Mouse (Mus musculus) stomach, embryonic 16.5 days (tissue): ENCODE measurements at regions not wholly inside any gene's neighbourhood (a gene's known extent, or its start where the extent isn't known, plus 50 kb on each side); places are given as distances from the start of the nearest gene placed in this dataset.

ENCODE experiments used
- ATAC-seq: fragments of 200-750 bp; cut with Nextera tagmentation; 2 replicates; pipeline ENCODE4 v1.8.0; 2017; ENCODE audit warnings: moderate number of reproducible peaks, moderate TSS enrichment; ENCODE audit not compliant: insufficient read depth, low FRiP score
- H3K27ac ChIP-seq: fragments of 300-500 bp; sonication (generic); 2 replicates; pipeline ENCODE4 v1.5.1; 2014; ENCODE audit warnings: low read length
- H3K27me3 ChIP-seq: fragments of 300-500 bp; sonication (generic); 2 replicates; pipeline ENCODE4 v1.6.1; 2014; ENCODE audit warnings: low read length, control low read depth, mixed read lengths; ENCODE audit not compliant: control insufficient read depth, insufficient read depth
- H3K36me3 ChIP-seq: fragments of 300-500 bp; sonication (generic); 2 replicates; pipeline ENCODE4 v1.6.1; 2014; ENCODE audit warnings: low read length; ENCODE audit not compliant: control insufficient read depth, insufficient read depth
- H3K4me1 ChIP-seq: fragments of 300-500 bp; sonication (generic); 2 replicates; pipeline ENCODE4 v1.6.1; 2014; ENCODE audit warnings: low read length, control low read depth, mixed read lengths; ENCODE audit not compliant: control insufficient read depth, insufficient read depth
- H3K4me2 ChIP-seq: fragments of 300-500 bp; sonication (generic); 2 replicates; pipeline ENCODE4 v1.6.1; 2014; ENCODE audit warnings: low read depth, low read length, mixed read lengths
- H3K4me3 ChIP-seq: fragments of 300-500 bp; sonication (generic); replicated peaks from 2 replicates; pipeline ENCODE4 v1.5.1; 2014; ENCODE audit warnings: mild to moderate bottlenecking, low read length
- H3K9ac ChIP-seq: fragments of 300-500 bp; sonication (generic); 2 replicates; pipeline ENCODE4 v1.6.1; 2014; ENCODE audit warnings: low read length
- H3K9me3 ChIP-seq: fragments of 300-500 bp; sonication (generic); replicated peaks from 2 replicates; pipeline ENCODE4 v1.6.1; 2016; ENCODE audit warnings: low read length, control low read depth; ENCODE audit not compliant: control insufficient read depth
- WGBS: fragments of 180-500 bp; shearing (Covaris S2); extraction: QIAGEN DNeasy Blood & Tissue Kit; methylation state at CpG from one replicate; pipeline ENCODE4 v1.1.7; 2014; 5-methylcytosine and 5-hydroxymethylcytosine counted together

DNA sequence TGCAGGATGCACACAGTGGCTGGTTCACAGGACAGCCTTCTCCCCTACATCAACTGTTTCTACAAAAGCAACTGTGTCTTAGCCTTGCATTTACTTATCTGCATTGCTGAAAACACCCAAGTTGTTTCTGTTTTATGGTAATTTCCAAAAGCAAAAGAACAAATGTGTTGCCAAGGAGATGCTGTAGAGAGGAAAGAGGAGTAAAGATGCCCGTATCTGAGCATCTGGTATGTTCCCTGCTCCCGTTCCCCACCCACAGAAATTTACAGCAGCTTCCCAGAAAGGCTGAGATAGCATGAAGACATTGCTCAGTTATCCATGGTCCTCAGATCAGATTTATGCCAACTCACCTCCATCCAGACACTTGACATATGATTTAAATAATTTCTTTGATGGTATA is 104.5 kb upstream of the Npy2r start:
- no peaks in the 10 kb centered on the region for H3K27me3 ChIP-seq
- H3K4me1 ChIP-seq: no peaks in the 10 kb centered on the region
- ATAC-seq: no peak
- no peak overlapping the region for H3K27ac ChIP-seq
- no peak overlapping the region for H3K9ac ChIP-seq
- no peak overlapping the region for H3K4me3 ChIP-seq
- H3K36me3 ChIP-seq: no peaks in the 10 kb centered on the region
- H3K4me2 ChIP-seq: no peak overlapping the region
- no peaks in the 10 kb centered on the region for H3K9me3 ChIP-seq
- WGBS: 74% methylated on average over 2 of the region's 2 CpGs

DNA sequence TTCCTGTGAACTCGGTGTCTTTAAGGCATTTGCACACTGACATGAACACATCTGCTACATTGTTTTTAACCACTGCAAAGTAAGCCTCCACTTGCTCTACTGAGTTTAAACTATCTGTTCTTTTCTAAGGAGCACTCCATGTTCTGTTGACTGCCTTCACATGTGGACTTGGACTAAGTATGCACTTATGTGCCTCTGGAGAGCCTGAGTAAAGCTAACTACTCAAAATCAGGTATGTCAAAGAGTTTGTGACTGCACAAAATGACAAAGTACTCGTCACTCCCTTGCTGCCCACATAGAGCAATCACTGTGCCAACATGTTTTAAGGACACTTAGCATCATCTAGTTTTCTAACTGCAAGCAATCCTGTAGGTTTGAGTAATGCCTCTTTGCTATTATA is 92.2 kb upstream of the Npy2r start:
- Histone ChIP-seq H3K27me3 (no peaks in the 10 kb centered on the region), H3K36me3 (no peaks in the 10 kb centered on the region), H3K27ac (no peak overlapping the region), H3K9me3 (no peaks in the 10 kb centered on the region), H3K4me3 (no peak overlapping the region), H3K4me1 (no peaks in the 10 kb centered on the region), H3K9ac (no peak overlapping the region), H3K4me2 (no peak overlapping the region)
- WGBS: 77% methylated on average over 2 of the region's 2 CpGs
- ATAC-seq: no peak

DNA sequence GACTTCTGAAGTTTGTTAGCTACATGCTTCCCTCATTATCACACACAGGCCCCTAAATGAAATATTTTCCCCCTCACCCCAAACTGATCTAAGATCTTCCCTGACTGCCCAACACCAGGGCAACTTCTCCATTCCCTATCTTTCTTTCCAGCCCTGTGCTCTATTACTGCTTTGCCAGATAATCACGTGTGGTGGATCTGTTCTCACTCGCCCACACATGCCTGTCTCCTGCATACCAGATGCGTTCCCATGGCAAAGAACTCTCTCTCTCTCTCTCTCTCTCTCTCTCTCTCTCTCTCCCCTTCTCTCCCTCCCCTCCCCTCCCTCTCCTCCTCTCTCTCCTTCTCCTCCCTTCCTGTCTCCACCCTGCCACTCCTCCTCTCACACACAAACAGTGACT is 88.8 kb upstream of the Npy2r start:
- Histone ChIP-seq H3K27me3 (no peaks in the 10 kb centered on the region), H3K36me3 (no peaks in the 10 kb centered on the region), H3K9ac (no peak overlapping the region), H3K27ac (no peak overlapping the region), H3K4me2 (no peak overlapping the region), H3K4me3 (no peak overlapping the region), H3K9me3 (no peaks in the 10 kb centered on the region), H3K4me1 (no peaks in the 10 kb centered on the region)
- 36% methylated on average over 3 of the region's 3 CpGs for WGBS
- ATAC-seq: no peak

- H3K4me2 ChIP-seq: no peak overlapping the region
- no peaks in the 10 kb centered on the region for H3K4me1 ChIP-seq
- H3K27ac ChIP-seq: no peak overlapping the region
- H3K9me3 ChIP-seq: no peaks in the 10 kb centered on the region
- H3K4me3 ChIP-seq: no peak overlapping the region
- H3K9ac ChIP-seq: no peak overlapping the region
- no peaks in the 10 kb centered on the region for H3K27me3 ChIP-seq
- 71% methylated on average over 3 of the region's 3 CpGs for WGBS
- no peaks in the 10 kb centered on the region for H3K36me3 ChIP-seq
- no peak for ATAC-seq
Measured at GRCm38 (mm10) chr3:82620418-82621003, 72.6 kb upstream of the Npy2r start.

DNA sequence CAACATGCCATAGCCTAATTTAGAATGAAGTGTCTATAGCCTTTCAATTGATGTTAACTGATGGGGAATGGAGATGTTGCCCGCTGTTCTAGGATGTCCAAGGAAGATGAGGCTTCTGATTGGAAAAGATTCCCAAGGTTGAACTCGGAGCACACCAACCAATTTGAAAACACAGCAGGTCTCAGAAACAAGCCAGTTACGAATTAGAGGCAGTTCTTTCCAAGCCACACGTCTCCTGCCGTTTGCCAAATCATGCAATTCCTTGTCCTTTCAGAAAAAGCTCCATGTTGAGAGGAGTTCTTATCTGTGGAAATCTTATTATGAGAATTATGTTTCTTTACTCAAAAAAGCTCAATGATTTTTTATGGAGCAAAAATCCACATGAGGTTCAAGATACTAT is 71.5 kb upstream of the Npy2r start:
- Histone ChIP-seq H3K4me1 (no peaks in the 10 kb centered on the region), H3K27me3 (no peaks in the 10 kb centered on the region), H3K36me3 (no peaks in the 10 kb centered on the region), H3K27ac (no peak overlapping the region), H3K4me3 (no peak overlapping the region), H3K9me3 (no peaks in the 10 kb centered on the region), H3K9ac (no peak overlapping the region), H3K4me2 (no peak overlapping the region)
- WGBS: 81% methylated on average over 5 of the region's 5 CpGs
- ATAC-seq: no peak

GRCm38 (mm10) chr3:82601880-82602279 is 54.0 kb upstream of the Npy2r start:
- H3K4me1 ChIP-seq: no peaks in the 10 kb centered on the region
- 80% methylated on average over 4 of the region's 4 CpGs for WGBS
- H3K9me3 ChIP-seq: no peaks in the 10 kb centered on the region

GRCm38 (mm10) chr3:82598656-82599055 is 50.8 kb upstream of the Npy2r start:
- no peak for ATAC-seq
- no peaks in the 10 kb centered on the region for H3K36me3 ChIP-seq
- no peak overlapping the region for H3K4me2 ChIP-seq
- H3K27ac ChIP-seq: no peak overlapping the region
- no peaks in the 10 kb centered on the region for H3K27me3 ChIP-seq
- no peaks in the 10 kb centered on the region for H3K4me1 ChIP-seq
- H3K9ac ChIP-seq: no peak overlapping the region
- no peaks in the 10 kb centered on the region for H3K9me3 ChIP-seq
- no peak overlapping the region for H3K4me3 ChIP-seq
- 74% methylated on average over 1 of the region's 1 CpGs for WGBS

More at GRCm38 (mm10) chr3:82601880-82602279, 54.0 kb upstream of the Npy2r start:
- Histone ChIP-seq H3K27me3 (no peaks in the 10 kb centered on the region), H3K36me3 (no peaks in the 10 kb centered on the region), H3K9ac (no peak overlapping the region), H3K4me3 (no peak overlapping the region), H3K27ac (no peak overlapping the region), H3K4me2 (no peak overlapping the region)
- ATAC-seq: no peak
